Mouse (Mus musculus): Measurements from ENCODE around the gene A930017K11Rik.

- no peak for TF ChIP-seq GATA1 (IDR thresholded peaks at IDR 0.05; ENCODE audit: low read length)
- TF ChIP-seq TAL1 (IDR thresholded peaks at IDR 0.05; ENCODE audit: low read length), result no peak
Measured at GRCm38 (mm10) chr17:25958771-25959494, 6.6 kb upstream of the A930017K11Rik start.

All from erythroblast, embryonic 14.5 days (primary cell).